Mouse (Mus musculus) frontal cortex, adult (tissue): ENCODE measurements around the gene E2f4.

Source experiments
- ATAC-seq: cut with Nextera tagmentation; 2 replicates; pipeline ENCODE4 v1.9.2; 2017; ENCODE audit warnings: mild to moderate bottlenecking, moderate library complexity, mixed read lengths; ENCODE audit not compliant: low TSS enrichment

E2f4 gene

GRCm38 (mm10) chr8:105297511-105298192 lies at the start of gene E2f4:
Gene E2f4, plus strand, starts transcription at chr8:105297663.
- ATAC-seq, result peak; percentile 95

- no peak for ATAC-seq
These were observed 45.5 kb upstream of the E2f4 start for GRCm38 (mm10) chr8:105251954-105252353.

GRCm38 (mm10) chr8:105252680-105253537 lies 44.6 kb upstream of the E2f4 start:
- ATAC-seq, result no peak

GRCm38 (mm10) chr8:105253766-105254151 lies 43.7 kb upstream of the E2f4 start:
- ATAC-seq, result peak; percentile 25

- ATAC-seq, result peak; percentile 81
These were observed 43.1 kb upstream of the E2f4 start for GRCm38 (mm10) chr8:105254152-105254965.

- ATAC-seq, result peak; percentile 7; the same call in 1 of the 2 replicates
These were observed 42.5 kb upstream of the E2f4 start, which contains the start of gene B3gnt9 for GRCm38 (mm10) chr8:105254966-105255350. Gene B3gnt9, minus strand, starts transcription at chr8:105255153.

GRCm38 (mm10) chr8:105257318-105258114 lies 39.9 kb upstream of the E2f4 start:
- no peak for ATAC-seq

GRCm38 (mm10) chr8:105258911-105259720 lies 38.3 kb upstream of the E2f4 start:
- ATAC-seq, result peak; percentile 39

GRCm38 (mm10) chr8:105259721-105260320 lies 37.6 kb upstream of the E2f4 start:
- ATAC-seq, result peak; percentile 48

GRCm38 (mm10) chr8:105260371-105261099 lies 36.9 kb upstream of the E2f4 start:
- no peak for ATAC-seq

GRCm38 (mm10) chr8:105261326-105261980 lies 36.0 kb upstream of the E2f4 start:
- no peak for ATAC-seq

- ATAC-seq, result no peak
These were observed 34.1 kb upstream of the E2f4 start for GRCm38 (mm10) chr8:105263244-105263912.

- peak; percentile 18; the same call in 1 of the 2 replicates for ATAC-seq
These were observed 33.2 kb upstream of the E2f4 start, which contains the start of the genes Tradd and Fbxl8 for GRCm38 (mm10) chr8:105264024-105264982. Gene Tradd, minus strand, starts transcription at chr8:105264609. Gene Fbxl8, plus strand, starts transcription at chr8:105264648.

- ATAC-seq, result no peak
These were observed 32.3 kb upstream of the E2f4 start for GRCm38 (mm10) chr8:105265128-105265527.

- ATAC-seq, result no peak
These were observed 30.7 kb upstream of the E2f4 start for GRCm38 (mm10) chr8:105266775-105267174.

GRCm38 (mm10) chr8:105268342-105269074 lies 29.0 kb upstream of the E2f4 start:
- ATAC-seq, result peak; percentile 68
